Mouse (Mus musculus) forebrain, embryonic 10.5 days (tissue): Measurements from ENCODE around the gene Sema4d. TPM values are rescaled to one million over a fixed set of nuclear protein-coding genes. Genes with fewer than 3 reads are reported as not detected.

Experiments used
- DNase-seq: peaks from one replicate; pipeline ENCODE4 v3.0.0-alpha.2; 2017; ENCODE audit warnings: low spot score; ENCODE audit errors: extremely low spot score
- H3K27ac ChIP-seq: fragments of 300-500 bp; sonication (generic); 2 replicates; pipeline ENCODE4 v1.5.1; 2016; ENCODE audit warnings: mild to moderate bottlenecking
- H3K27me3 ChIP-seq: fragments of 300-500 bp; sonication (generic); 2 replicates; pipeline ENCODE4 v1.6.1; 2016; ENCODE audit warnings: mild to moderate bottlenecking; ENCODE audit not compliant: poor library complexity, severe bottlenecking
- H3K36me3 ChIP-seq: fragments of 300-500 bp; sonication (generic); replicated peaks from 2 replicates; pipeline ENCODE4 v1.6.1; 2016; ENCODE audit warnings: mild to moderate bottlenecking, moderate library complexity
- H3K4me1 ChIP-seq: fragments of 300-500 bp; sonication (generic); 2 replicates; pipeline ENCODE4 v1.6.1; 2016
- H3K4me3 ChIP-seq: fragments of 300-500 bp; sonication (generic); 2 replicates; pipeline ENCODE4 v1.5.1; 2016; ENCODE audit warnings: mild to moderate bottlenecking, moderate library complexity
- H3K9me3 ChIP-seq: fragments of 300-500 bp; sonication (generic); 2 replicates; pipeline ENCODE4 v1.6.1; 2016; ENCODE audit warnings: mild to moderate bottlenecking, moderate library complexity
- WGBS: fragments of 180-500 bp; shearing (Covaris S2); methylation state at CpG from one replicate; pipeline ENCODE4 v1.1.7; 2016; 5-methylcytosine and 5-hydroxymethylcytosine counted together
- polyA plus RNA-seq: library from polyadenylated mRNA; unstranded; fragments of >200 nt; fragmentation: Nextera tagmentation; extraction: Ambion mirVana; gene quantifications from 2 replicates; pipeline ENCODE4 v1.2.1, GENCODE M21; 2016

The Sema4d gene
- polyA plus RNA-seq, 1 experiment from 2014 or later, result 8.4 TPM

- no peaks in the 10 kb centered on the region for H3K9me3 ChIP-seq
- H3K27ac ChIP-seq, result no peak overlapping the region
- DNase-seq, result no peak
- H3K4me3 ChIP-seq, result no peak overlapping the region
- H3K4me1 ChIP-seq, result peaks cover 8% of the 10 kb centered on the region
- no peaks in the 10 kb centered on the region for H3K27me3 ChIP-seq
- H3K36me3 ChIP-seq, result no peaks in the 10 kb centered on the region
- 91% methylated on average over 15 of the region's 15 CpGs for WGBS
Observed at GRCm38 (mm10) chr13:51806220-51806619, 12.7 kb upstream of the Sema4d start.

- Histone ChIP-seq H3K27ac (no peak overlapping the region), H3K36me3 (no peaks in the 10 kb centered on the region), H3K4me1 (peaks cover 12% of the 10 kb centered on the region), H3K4me3 (no peak overlapping the region), H3K27me3 (no peaks in the 10 kb centered on the region), H3K9me3 (no peaks in the 10 kb centered on the region)
- 78% methylated on average over 4 of the region's 4 CpGs for WGBS
- DNase-seq, result no peak
Observed at GRCm38 (mm10) chr13:51805634-51806033, 12.1 kb upstream of the Sema4d start.

- DNase-seq, result no peak
- H3K27me3 ChIP-seq, result peaks cover 9% of the 10 kb centered on the region; the same call in 1 of the 2 replicates
- H3K4me1 ChIP-seq, result peaks cover 5% of the 10 kb centered on the region; the same call in 1 of the 2 replicates
- no peak overlapping the region for H3K27ac ChIP-seq
- no peaks in the 10 kb centered on the region for H3K9me3 ChIP-seq
- H3K36me3 ChIP-seq, result no peaks in the 10 kb centered on the region
- no peak overlapping the region for H3K4me3 ChIP-seq
- 76% methylated on average over 9 of the region's 9 CpGs for WGBS
Observed at GRCm38 (mm10) chr13:51800921-51801320, 7.4 kb upstream of the Sema4d start.

GRCm38 (mm10) chr13:51799735-51800522, 6.4 kb upstream of the Sema4d start:
- H3K36me3 ChIP-seq, result no peaks in the 10 kb centered on the region
- WGBS, result 91% methylated on average over 16 of the region's 16 CpGs

GRCm38 (mm10) chr13:51797899-51798746, 4.6 kb upstream of the Sema4d start:
- H3K27ac ChIP-seq, result no peak overlapping the region
- H3K4me3 ChIP-seq, result no peak overlapping the region
- no peak for DNase-seq
- peaks cover 24% of the 10 kb centered on the region for H3K27me3 ChIP-seq
- peaks cover 16% of the 10 kb centered on the region for H3K4me1 ChIP-seq
- no peaks in the 10 kb centered on the region for H3K36me3 ChIP-seq
- no peaks in the 10 kb centered on the region for H3K9me3 ChIP-seq
- 67% methylated on average over 8 of the region's 8 CpGs for WGBS

More at GRCm38 (mm10) chr13:51799735-51800522, 6.4 kb upstream of the Sema4d start:
- DNase-seq, result no peak
- Histone ChIP-seq H3K4me3 (no peak overlapping the region), H3K4me1 (peaks cover 5% of the 10 kb centered on the region; the same call in 1 of the 2 replicates), H3K27me3 (peaks cover 9% of the 10 kb centered on the region; the same call in 1 of the 2 replicates), H3K27ac (no peak overlapping the region), H3K9me3 (no peaks in the 10 kb centered on the region)

- Histone ChIP-seq H3K27ac (peak overlapping the region; percentile 87), H3K4me3 (peak overlapping the region; percentile 89), H3K36me3 (no peaks in the 10 kb centered on the region), H3K4me1 (peaks cover 29% of the 10 kb centered on the region), H3K27me3 (peaks cover 54% of the 10 kb centered on the region), H3K9me3 (no peaks in the 10 kb centered on the region)
- no peak for DNase-seq
- WGBS, result 21% methylated on average over 7 of the region's 7 CpGs
Observed at GRCm38 (mm10) chr13:51793948-51794347, 401 bp upstream of the Sema4d start.

GRCm38 (mm10) chr13:51792729-51793424, 670 bp downstream of the Sema4d start:
- Histone ChIP-seq H3K4me3 (peak overlapping the region; percentile 89), H3K4me1 (peaks cover 30% of the 10 kb centered on the region), H3K9me3 (no peaks in the 10 kb centered on the region), H3K27me3 (peaks cover 53% of the 10 kb centered on the region), H3K27ac (peak overlapping the region; percentile 87), H3K36me3 (no peaks in the 10 kb centered on the region)
- 2% methylated on average over 43 of the region's 43 CpGs for WGBS
- peak; percentile 54 for DNase-seq

- Histone ChIP-seq H3K4me1 (peaks cover 32% of the 10 kb centered on the region), H3K36me3 (no peaks in the 10 kb centered on the region), H3K27me3 (peaks cover 46% of the 10 kb centered on the region), H3K9me3 (no peaks in the 10 kb centered on the region), H3K4me3 (peak overlapping the region; percentile 89), H3K27ac (no peak overlapping the region)
- DNase-seq, result no peak
- WGBS, result 40% methylated on average over 11 of the region's 11 CpGs
Observed at GRCm38 (mm10) chr13:51792135-51792573, 1.4 kb downstream of the Sema4d start.

- DNase-seq, result no peak
- 77% methylated on average over 3 of the region's 3 CpGs for WGBS
- Histone ChIP-seq H3K4me3 (no peak overlapping the region), H3K9me3 (no peaks in the 10 kb centered on the region), H3K36me3 (no peaks in the 10 kb centered on the region), H3K27me3 (peaks cover 45% of the 10 kb centered on the region), H3K27ac (no peak overlapping the region), H3K4me1 (peaks cover 32% of the 10 kb centered on the region)
Observed at GRCm38 (mm10) chr13:51791604-51792003, 1.9 kb downstream of the Sema4d start.

- Histone ChIP-seq H3K4me3 (no peak overlapping the region), H3K27ac (no peak overlapping the region), H3K27me3 (peaks cover 45% of the 10 kb centered on the region), H3K9me3 (no peaks in the 10 kb centered on the region), H3K4me1 (peaks cover 32% of the 10 kb centered on the region), H3K36me3 (no peaks in the 10 kb centered on the region)
- no peak for DNase-seq
- 81% methylated on average over 5 of the region's 5 CpGs for WGBS
Observed at GRCm38 (mm10) chr13:51790793-51791192, 2.8 kb downstream of the Sema4d start.

- no peaks in the 10 kb centered on the region for H3K36me3 ChIP-seq
- DNase-seq, result no peak
- WGBS, result 56% methylated on average over 2 of the region's 2 CpGs
Observed at GRCm38 (mm10) chr13:51787858-51788257, 5.7 kb downstream of the Sema4d start.

GRCm38 (mm10) chr13:51786616-51787015, 6.9 kb downstream of the Sema4d start:
- Histone ChIP-seq H3K36me3 (no peaks in the 10 kb centered on the region), H3K9me3 (no peaks in the 10 kb centered on the region), H3K27me3 (peaks cover 15% of the 10 kb centered on the region), H3K4me3 (no peak overlapping the region), H3K4me1 (peaks cover 11% of the 10 kb centered on the region), H3K27ac (no peak overlapping the region)
- DNase-seq, result no peak
- 87% methylated on average over 4 of the region's 4 CpGs for WGBS

More at GRCm38 (mm10) chr13:51787858-51788257, 5.7 kb downstream of the Sema4d start:
- H3K4me1 ChIP-seq, result peaks cover 24% of the 10 kb centered on the region
- no peak overlapping the region for H3K4me3 ChIP-seq
- peaks cover 27% of the 10 kb centered on the region for H3K27me3 ChIP-seq
- H3K9me3 ChIP-seq, result no peaks in the 10 kb centered on the region
- no peak overlapping the region for H3K27ac ChIP-seq
